Mouse (Mus musculus): ENCODE data around the gene Arpin. TPM values are rescaled to one million over a fixed set of nuclear protein-coding genes. Genes with fewer than 3 reads are reported as not detected.

Arpin gene
- total RNA-seq, 1 experiment: 3.9 TPM

DNA sequence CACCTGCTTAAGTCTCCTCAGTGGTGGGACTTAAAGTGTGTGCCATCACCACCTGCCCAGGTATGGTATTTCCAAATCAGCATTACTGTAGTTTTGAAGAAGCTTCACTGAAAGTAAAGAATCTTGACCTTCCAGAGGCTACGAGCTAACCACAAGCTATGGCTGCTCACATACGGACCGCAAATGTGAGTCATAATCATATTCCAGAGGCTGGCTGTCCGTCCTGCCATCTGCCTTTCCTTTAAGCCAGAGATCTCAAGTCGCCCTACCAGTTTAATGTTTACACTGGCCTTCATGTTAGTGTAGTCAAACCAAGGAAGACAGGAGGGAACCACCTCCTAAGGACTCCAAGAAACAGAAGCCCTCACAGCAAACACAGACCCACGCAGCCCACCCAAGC, 53.3 kb downstream of the Arpin start:
- H3K4me1 ChIP-seq (ENCODE audit: control insufficient read depth in 2 of 2, insufficient read depth in 2 of 2, low read length in 2 of 2, poor library complexity in 1 of 2): no peaks in the 10 kb centered on the region; a peak in 2 of 4 replicates
- in situ Hi-C loops (cut with MboI; ENCODE audit: low sequenced_read_pairs in 2 of 2, unreplicated experiment in 2 of 2): no loop called here
- peaks cover 15% of the 10 kb centered on the region; the same call in 1 of the 2 replicates for H3K36me3 ChIP-seq (ENCODE audit: control insufficient read depth, insufficient read depth, low read length, poor library complexity, severe bottlenecking)
- TF ChIP-seq ZC3H11A (IDR thresholded peaks at IDR 0.05; ENCODE audit: borderline replicate concordance, low read depth, low read length) (no peak), ZNF384 (IDR thresholded peaks at IDR 0.05; ENCODE audit: low read depth, low read length) (no peak), CHD2 (IDR thresholded peaks at IDR 0.05; ENCODE audit: low read depth, low read length) (no peak), MAFK (IDR thresholded peaks at IDR 0.05; ENCODE audit: insufficient read depth, low read depth, low read length) (no peak), HCFC1 (IDR thresholded peaks at IDR 0.05; ENCODE audit: borderline replicate concordance, insufficient read depth, low read length) (no peak)
- H3K4me3 ChIP-seq (ENCODE audit: insufficient read depth in 1 of 2, low read depth in 1 of 2, low read length in 2 of 2, poor library complexity in 1 of 2, severe bottlenecking in 1 of 2): no peak overlapping the region
- no peaks in the 10 kb centered on the region for H3K9me3 ChIP-seq (ENCODE audit: control insufficient read depth, insufficient read depth, low read depth, low read length)
- no peak for DNase-seq (ENCODE audit: low read depth, low spot score)
- no peak overlapping the region for H3K27ac ChIP-seq (ENCODE audit: insufficient read depth, low read depth, low read length, poor library complexity, severe bottlenecking)
- H3K9ac ChIP-seq (ENCODE audit: insufficient read depth, low read depth, low read length, poor library complexity, severe bottlenecking): no peak overlapping the region

DNA sequence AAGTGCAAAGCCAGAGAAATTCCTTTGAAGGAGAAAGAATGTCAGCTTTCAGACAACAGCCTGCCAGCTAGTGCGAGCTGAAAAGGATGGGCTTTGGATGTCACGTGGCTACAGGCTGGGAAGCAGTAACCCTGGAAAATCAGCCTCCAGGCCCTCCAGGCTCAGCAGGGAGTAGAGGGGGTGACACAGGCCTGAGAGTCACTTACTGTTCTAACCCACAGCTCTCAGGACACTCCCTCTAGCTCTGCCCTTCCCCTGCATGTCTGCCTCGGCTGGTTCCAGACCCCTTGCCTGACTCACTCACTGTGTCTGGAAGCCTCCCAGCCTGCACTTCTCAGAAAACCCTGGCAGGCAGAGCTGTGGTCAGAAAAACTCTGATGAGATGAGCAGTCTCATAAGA, 54.2 kb downstream of the Arpin start:
- in situ Hi-C loops (cut with MboI; ENCODE audit: low sequenced_read_pairs in 2 of 2, unreplicated experiment in 2 of 2): no loop called here
- DNase-seq (ENCODE audit: low read depth, low spot score): peak; percentile 56
- Histone ChIP-seq H3K9ac (ENCODE audit: insufficient read depth, low read depth, low read length, poor library complexity, severe bottlenecking) (no peak overlapping the region), H3K4me1 (ENCODE audit: control insufficient read depth in 2 of 2, insufficient read depth in 2 of 2, low read length in 2 of 2, poor library complexity in 1 of 2) (no peaks in the 10 kb centered on the region; a peak in 2 of 4 replicates), H3K36me3 (ENCODE audit: control insufficient read depth, insufficient read depth, low read length, poor library complexity, severe bottlenecking) (peaks cover 16% of the 10 kb centered on the region; the same call in 1 of the 2 replicates), H3K27ac (ENCODE audit: insufficient read depth, low read depth, low read length, poor library complexity, severe bottlenecking) (no peak overlapping the region), H3K4me3 (ENCODE audit: insufficient read depth in 1 of 2, low read depth in 1 of 2, low read length in 2 of 2, poor library complexity in 1 of 2, severe bottlenecking in 1 of 2) (no peak overlapping the region), H3K9me3 (ENCODE audit: control insufficient read depth, insufficient read depth, low read depth, low read length) (no peaks in the 10 kb centered on the region)
- TF ChIP-seq ZC3H11A (IDR thresholded peaks at IDR 0.05; ENCODE audit: borderline replicate concordance, low read depth, low read length) (no peak), HCFC1 (IDR thresholded peaks at IDR 0.05; ENCODE audit: borderline replicate concordance, insufficient read depth, low read length) (no peak), ZNF384 (IDR thresholded peaks at IDR 0.05; ENCODE audit: low read depth, low read length) (no peak), MAFK (IDR thresholded peaks at IDR 0.05; ENCODE audit: insufficient read depth, low read depth, low read length) (no peak), CHD2 (IDR thresholded peaks at IDR 0.05; ENCODE audit: low read depth, low read length) (no peak)

- no peak for TF ChIP-seq ZNF384 (IDR thresholded peaks at IDR 0.05; ENCODE audit: low read depth, low read length)
- no peak for TF ChIP-seq MAFK (IDR thresholded peaks at IDR 0.05; ENCODE audit: insufficient read depth, low read depth, low read length)
- TF ChIP-seq HCFC1 (IDR thresholded peaks at IDR 0.05; ENCODE audit: borderline replicate concordance, insufficient read depth, low read length): no peak
- no peak for TF ChIP-seq CHD2 (IDR thresholded peaks at IDR 0.05; ENCODE audit: low read depth, low read length)
- TF ChIP-seq ZC3H11A (IDR thresholded peaks at IDR 0.05; ENCODE audit: borderline replicate concordance, low read depth, low read length): no peak
- Histone ChIP-seq H3K4me3 (ENCODE audit: insufficient read depth in 1 of 2, low read depth in 1 of 2, low read length in 2 of 2, poor library complexity in 1 of 2, severe bottlenecking in 1 of 2) (no peak overlapping the region), H3K27ac (ENCODE audit: insufficient read depth, low read depth, low read length, poor library complexity, severe bottlenecking) (no peak overlapping the region), H3K4me1 (ENCODE audit: control insufficient read depth in 2 of 2, insufficient read depth in 2 of 2, low read length in 2 of 2, poor library complexity in 1 of 2) (no peaks in the 10 kb centered on the region; a peak in 2 of 4 replicates), H3K9me3 (ENCODE audit: control insufficient read depth, insufficient read depth, low read depth, low read length) (no peaks in the 10 kb centered on the region), H3K9ac (ENCODE audit: insufficient read depth, low read depth, low read length, poor library complexity, severe bottlenecking) (no peak overlapping the region), H3K36me3 (ENCODE audit: control insufficient read depth, insufficient read depth, low read length, poor library complexity, severe bottlenecking) (peaks cover 16% of the 10 kb centered on the region; the same call in 1 of the 2 replicates)
- in situ Hi-C loops (cut with MboI; ENCODE audit: low sequenced_read_pairs in 2 of 2, unreplicated experiment in 2 of 2): no loop called here
- no peak for DNase-seq (ENCODE audit: low read depth, low spot score)
Observed at GRCm38 (mm10) chr7:79880033-79880432, 55.1 kb downstream of the Arpin start.

DNA sequence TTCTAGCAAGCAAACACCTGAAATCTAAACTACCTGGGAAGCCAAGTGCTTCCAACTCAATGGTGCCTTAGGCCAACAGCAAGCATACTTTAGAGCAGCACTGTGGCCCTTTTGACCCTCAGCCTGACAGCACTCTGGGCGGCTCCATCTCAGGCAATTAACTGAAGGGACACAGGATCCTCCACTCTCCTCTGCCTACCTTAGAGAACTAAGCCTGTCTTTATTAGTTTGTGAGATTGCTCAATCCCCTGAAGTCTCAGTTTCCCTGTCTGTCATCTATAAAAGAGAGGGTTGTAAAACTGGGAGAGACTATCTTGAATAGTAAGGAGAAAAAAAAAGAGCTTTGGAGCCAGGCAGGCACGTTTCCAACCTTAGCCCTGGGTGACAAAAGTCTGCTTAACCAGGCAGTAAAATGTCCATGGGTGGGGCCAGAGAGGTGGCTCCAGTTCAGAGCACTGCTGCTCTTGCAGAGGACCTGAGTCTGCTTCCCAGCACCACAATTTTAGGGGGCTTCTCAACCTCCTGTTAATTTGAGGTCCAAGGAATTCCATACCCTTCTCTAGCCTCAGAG, 56.6 kb downstream of the Arpin start:
- no peak overlapping the region for H3K27ac ChIP-seq (ENCODE audit: insufficient read depth, low read depth, low read length, poor library complexity, severe bottlenecking)
- H3K9me3 ChIP-seq (ENCODE audit: control insufficient read depth, insufficient read depth, low read depth, low read length): no peaks in the 10 kb centered on the region
- TF ChIP-seq ZNF384 (IDR thresholded peaks at IDR 0.05; ENCODE audit: low read depth, low read length) (no peak), CHD2 (IDR thresholded peaks at IDR 0.05; ENCODE audit: low read depth, low read length) (no peak), HCFC1 (IDR thresholded peaks at IDR 0.05; ENCODE audit: borderline replicate concordance, insufficient read depth, low read length) (no peak), ZC3H11A (IDR thresholded peaks at IDR 0.05; ENCODE audit: borderline replicate concordance, low read depth, low read length) (no peak), MAFK (IDR thresholded peaks at IDR 0.05; ENCODE audit: insufficient read depth, low read depth, low read length) (no peak)
- H3K9ac ChIP-seq (ENCODE audit: insufficient read depth, low read depth, low read length, poor library complexity, severe bottlenecking): no peak overlapping the region
- H3K4me1 ChIP-seq (ENCODE audit: control insufficient read depth in 2 of 2, insufficient read depth in 2 of 2, low read length in 2 of 2, poor library complexity in 1 of 2): no peaks in the 10 kb centered on the region; a peak in 2 of 4 replicates
- peaks cover 16% of the 10 kb centered on the region; the same call in 1 of the 2 replicates for H3K36me3 ChIP-seq (ENCODE audit: control insufficient read depth, insufficient read depth, low read length, poor library complexity, severe bottlenecking)
- H3K4me3 ChIP-seq (ENCODE audit: insufficient read depth in 1 of 2, low read depth in 1 of 2, low read length in 2 of 2, poor library complexity in 1 of 2, severe bottlenecking in 1 of 2): no peak overlapping the region
- in situ Hi-C loops (cut with MboI; ENCODE audit: low sequenced_read_pairs in 2 of 2, unreplicated experiment in 2 of 2): no loop called here
- DNase-seq (ENCODE audit: low read depth, low spot score): no peak

Other genes with a start within 250 kb of the Arpin start
- gene Kif7, start 219.6 kb downstream of the Arpin start, total RNA-seq (2012; rRNA removed): 9.2 and 12.3 TPM in 2 replicates
- 0.18 TPM in 1 of 2 replicates, not detected in the other for gene Plin1, start 202.5 kb downstream of the Arpin start, total RNA-seq (2012; rRNA removed)
- gene Pex11a, start 192.2 kb downstream of the Arpin start, total RNA-seq (2012; rRNA removed): 4.3 and 6.1 TPM in 2 replicates
- 0.58 and 0.71 TPM in 2 replicates for gene Wdr93, start 192.2 kb downstream of the Arpin start, total RNA-seq (2012; rRNA removed)
- gene Mesp1, start 141.6 kb downstream of the Arpin start, total RNA-seq (2012; rRNA removed): 0.27 TPM in 1 of 2 replicates, not detected in the other
- gene Mesp2, start 124.6 kb downstream of the Arpin start, total RNA-seq (2012; rRNA removed): 1.0 and 1.2 TPM in 2 replicates
- 11.4 and 15.4 TPM in 2 replicates for gene Anpep, start 74.3 kb downstream of the Arpin start, total RNA-seq (2012; rRNA removed)
- gene Ap3s2, start 14.7 kb downstream of the Arpin start, total RNA-seq (2012; rRNA removed): 9.4 and 11.0 TPM in 2 replicates
- 39.8 and 54.2 TPM in 2 replicates for gene Zfp710, start 89.5 kb upstream of the Arpin start, total RNA-seq (2012; rRNA removed)
- gene Idh2, start 180.0 kb upstream of the Arpin start, total RNA-seq (2012; rRNA removed): 108 and 146 TPM in 2 replicates